Mouse (Mus musculus): ENCODE data around the gene Acss3. TPM values are rescaled to one million over a fixed set of nuclear protein-coding genes. Genes with fewer than 3 reads are reported as not detected.
A peak's percentile ranks its signal among the peaks of the same experiment; 100 is the strongest.

The Acss3 gene
- 0.68 and 0.79 TPM in 2 replicates for polyA plus RNA-seq (2015; fragmentation: Nextera tagmentation; extraction: Ambion mirVana)

- peak; percentile 75; the same call in 1 of the 2 replicates for ATAC-seq (ENCODE audit: low FRiP score)
- peak within 1 kb of the TSS; percentile 40 for H3K9ac ChIP-seq (replicated peaks)
- peaks cover 7% of the 10 kb centered on the region for H3K4me1 ChIP-seq
- peak within 1 kb of the TSS; percentile 36 for H3K4me3 ChIP-seq (replicated peaks)
- H3K27ac ChIP-seq (replicated peaks): no peak within 1 kb of the TSS
- H3K9me3 ChIP-seq (replicated peaks): no peaks in the 10 kb centered on the region
- H3K27me3 ChIP-seq (replicated peaks): no peaks in the 10 kb centered on the region
- H3K4me2 ChIP-seq: peak within 1 kb of the TSS; percentile 55
- WGBS: 3% methylated on average over 17 of the region's 17 CpGs
- no peaks in the 10 kb centered on the region for H3K36me3 ChIP-seq
These were observed at the start of gene Acss3 for GRCm38 (mm10) chr10:107123529-107124335. Gene Acss3, minus strand, starts transcription at chr10:107123668.

GRCm38 (mm10) chr10:107172003-107172689 is 48.7 kb upstream of the Acss3 start:
- Histone ChIP-seq H3K27me3 (replicated peaks) (no peaks in the 10 kb centered on the region), H3K4me2 (no peak overlapping the region), H3K4me3 (replicated peaks) (no peak overlapping the region), H3K27ac (replicated peaks) (no peak overlapping the region), H3K9me3 (replicated peaks) (no peaks in the 10 kb centered on the region), H3K4me1 (no peaks in the 10 kb centered on the region), H3K36me3 (no peaks in the 10 kb centered on the region), H3K9ac (replicated peaks) (no peak overlapping the region)
- WGBS: 52% methylated on average over 3 of the region's 3 CpGs
- no peak for ATAC-seq (ENCODE audit: low FRiP score)

- Histone ChIP-seq H3K27ac (replicated peaks) (no peak overlapping the region), H3K4me1 (no peaks in the 10 kb centered on the region), H3K9me3 (replicated peaks) (no peaks in the 10 kb centered on the region), H3K27me3 (replicated peaks) (no peaks in the 10 kb centered on the region), H3K4me2 (no peak overlapping the region), H3K4me3 (replicated peaks) (no peak overlapping the region), H3K9ac (replicated peaks) (no peak overlapping the region), H3K36me3 (no peaks in the 10 kb centered on the region)
- 91% methylated on average over 3 of the region's 3 CpGs for WGBS
- ATAC-seq (ENCODE audit: low FRiP score): no peak
These were observed 43.0 kb upstream of the Acss3 start for GRCm38 (mm10) chr10:107166486-107166885.

- H3K36me3 ChIP-seq: no peaks in the 10 kb centered on the region
- 97% methylated on average over 1 of the region's 1 CpGs for WGBS
- no peak for ATAC-seq (ENCODE audit: low FRiP score)
These were observed 25.3 kb upstream of the Acss3 start for GRCm38 (mm10) chr10:107148759-107149158.

GRCm38 (mm10) chr10:107144016-107144415 is 20.5 kb upstream of the Acss3 start:
- Histone ChIP-seq H3K4me3 (replicated peaks) (no peak overlapping the region), H3K9ac (replicated peaks) (no peak overlapping the region), H3K27ac (replicated peaks) (no peak overlapping the region), H3K9me3 (replicated peaks) (no peaks in the 10 kb centered on the region), H3K27me3 (replicated peaks) (no peaks in the 10 kb centered on the region), H3K36me3 (no peaks in the 10 kb centered on the region), H3K4me1 (no peaks in the 10 kb centered on the region), H3K4me2 (no peak overlapping the region)
- WGBS: 82% methylated on average over 1 of the region's 1 CpGs
- ATAC-seq (ENCODE audit: low FRiP score): no peak

More at GRCm38 (mm10) chr10:107148759-107149158, 25.3 kb upstream of the Acss3 start:
- Histone ChIP-seq H3K9me3 (replicated peaks) (no peaks in the 10 kb centered on the region), H3K4me1 (no peaks in the 10 kb centered on the region), H3K9ac (replicated peaks) (no peak overlapping the region), H3K27ac (replicated peaks) (no peak overlapping the region), H3K27me3 (replicated peaks) (no peaks in the 10 kb centered on the region), H3K4me3 (replicated peaks) (no peak overlapping the region), H3K4me2 (no peak overlapping the region)

- Histone ChIP-seq H3K27me3 (replicated peaks) (no peaks in the 10 kb centered on the region), H3K27ac (replicated peaks) (no peak overlapping the region), H3K9ac (replicated peaks) (no peak overlapping the region), H3K4me3 (replicated peaks) (no peak overlapping the region), H3K36me3 (no peaks in the 10 kb centered on the region), H3K4me2 (no peak overlapping the region), H3K9me3 (replicated peaks) (no peaks in the 10 kb centered on the region), H3K4me1 (no peaks in the 10 kb centered on the region)
- WGBS: 77% methylated on average over 1 of the region's 1 CpGs
- ATAC-seq (ENCODE audit: low FRiP score): no peak
These were observed 19.4 kb upstream of the Acss3 start for GRCm38 (mm10) chr10:107142910-107143309.

- WGBS: 13% methylated on average over 9 of the region's 9 CpGs
- no peak for ATAC-seq (ENCODE audit: low FRiP score)
- peaks cover 7% of the 10 kb centered on the region for H3K4me1 ChIP-seq
- no peaks in the 10 kb centered on the region for H3K9me3 ChIP-seq (replicated peaks)
- H3K36me3 ChIP-seq: no peaks in the 10 kb centered on the region
- H3K4me3 ChIP-seq (replicated peaks): peak overlapping the region; percentile 36
- no peak overlapping the region for H3K27ac ChIP-seq (replicated peaks)
- H3K9ac ChIP-seq (replicated peaks): peak overlapping the region; percentile 40
- H3K4me2 ChIP-seq: peak overlapping the region; percentile 55
- H3K27me3 ChIP-seq (replicated peaks): no peaks in the 10 kb centered on the region
These were observed 532 bp downstream of the Acss3 start for GRCm38 (mm10) chr10:107122744-107123528.

GRCm38 (mm10) chr10:107121301-107121700 is 2.2 kb downstream of the Acss3 start:
- no peak overlapping the region for H3K9ac ChIP-seq (replicated peaks)
- H3K9me3 ChIP-seq (replicated peaks): no peaks in the 10 kb centered on the region
- ATAC-seq (ENCODE audit: low FRiP score): no peak
- no peaks in the 10 kb centered on the region for H3K27me3 ChIP-seq (replicated peaks)
- no peaks in the 10 kb centered on the region for H3K36me3 ChIP-seq
- no peak overlapping the region for H3K27ac ChIP-seq (replicated peaks)
- WGBS: 96% methylated on average over 9 of the region's 9 CpGs
- peaks cover 7% of the 10 kb centered on the region for H3K4me1 ChIP-seq
- H3K4me2 ChIP-seq: no peak overlapping the region
- H3K4me3 ChIP-seq (replicated peaks): no peak overlapping the region

- H3K36me3 ChIP-seq: no peaks in the 10 kb centered on the region
- WGBS: 82% methylated on average over 2 of the region's 2 CpGs
These were observed 4.3 kb downstream of the Acss3 start for GRCm38 (mm10) chr10:107119135-107119534.

GRCm38 (mm10) chr10:107116709-107117267 is 6.7 kb downstream of the Acss3 start:
- H3K27me3 ChIP-seq (replicated peaks): no peaks in the 10 kb centered on the region
- WGBS: 67% methylated on average over 4 of the region's 4 CpGs
- no peaks in the 10 kb centered on the region for H3K36me3 ChIP-seq
- no peak overlapping the region for H3K4me3 ChIP-seq (replicated peaks)
- no peak overlapping the region for H3K9ac ChIP-seq (replicated peaks)
- H3K4me2 ChIP-seq: no peak overlapping the region
- ATAC-seq (ENCODE audit: low FRiP score): no peak
- no peaks in the 10 kb centered on the region for H3K4me1 ChIP-seq
- H3K9me3 ChIP-seq (replicated peaks): no peaks in the 10 kb centered on the region
- H3K27ac ChIP-seq (replicated peaks): no peak overlapping the region

More at GRCm38 (mm10) chr10:107119135-107119534, 4.3 kb downstream of the Acss3 start:
- no peak overlapping the region for H3K27ac ChIP-seq (replicated peaks)
- H3K9ac ChIP-seq (replicated peaks): no peak overlapping the region
- H3K4me3 ChIP-seq (replicated peaks): no peak overlapping the region
- peaks cover 7% of the 10 kb centered on the region for H3K4me1 ChIP-seq
- H3K9me3 ChIP-seq (replicated peaks): no peaks in the 10 kb centered on the region
- no peak for ATAC-seq (ENCODE audit: low FRiP score)
- no peaks in the 10 kb centered on the region for H3K27me3 ChIP-seq (replicated peaks)
- H3K4me2 ChIP-seq: no peak overlapping the region

GRCm38 (mm10) chr10:107115930-107116642 is 7.4 kb downstream of the Acss3 start:
- Histone ChIP-seq H3K4me3 (replicated peaks) (no peak overlapping the region), H3K9me3 (replicated peaks) (no peaks in the 10 kb centered on the region), H3K4me1 (no peaks in the 10 kb centered on the region), H3K27me3 (replicated peaks) (no peaks in the 10 kb centered on the region), H3K27ac (replicated peaks) (no peak overlapping the region), H3K9ac (replicated peaks) (no peak overlapping the region), H3K4me2 (no peak overlapping the region), H3K36me3 (no peaks in the 10 kb centered on the region)
- WGBS: 10% methylated on average over 1 of the region's 1 CpGs
- no peak for ATAC-seq (ENCODE audit: low FRiP score)
